Mouse (Mus musculus): ENCODE measurements at regions not wholly inside any gene's neighbourhood (a gene's known extent, or its start where the extent isn't known, plus 50 kb on each side); places are given as distances from the start of the nearest gene placed in this dataset.
A peak's percentile ranks its signal among the peaks of the same experiment; 100 is the strongest.

DNA sequence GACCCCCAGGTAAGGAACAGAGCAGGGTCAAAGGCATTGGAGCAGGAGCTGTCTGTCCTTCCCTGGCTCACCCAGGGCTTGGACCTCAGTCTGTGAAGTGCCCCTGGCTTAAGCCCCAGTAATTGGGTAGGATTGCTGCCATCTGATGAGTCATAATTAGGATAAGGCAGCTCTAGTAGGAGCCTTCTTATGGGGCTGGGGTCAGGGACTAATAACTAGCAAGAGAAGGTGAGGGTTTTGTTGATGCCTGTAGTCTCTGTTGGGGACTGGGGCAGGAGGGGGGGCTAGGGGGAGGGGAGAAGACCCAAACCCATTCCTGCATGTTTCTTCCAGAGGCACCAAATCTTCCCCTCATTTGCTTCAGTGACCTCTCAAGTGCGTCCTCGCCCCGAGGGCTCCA is 172.4 kb upstream of the Mki67 start:
- no peak for DNase-seq (ENCODE audit: low spot score)

DNA sequence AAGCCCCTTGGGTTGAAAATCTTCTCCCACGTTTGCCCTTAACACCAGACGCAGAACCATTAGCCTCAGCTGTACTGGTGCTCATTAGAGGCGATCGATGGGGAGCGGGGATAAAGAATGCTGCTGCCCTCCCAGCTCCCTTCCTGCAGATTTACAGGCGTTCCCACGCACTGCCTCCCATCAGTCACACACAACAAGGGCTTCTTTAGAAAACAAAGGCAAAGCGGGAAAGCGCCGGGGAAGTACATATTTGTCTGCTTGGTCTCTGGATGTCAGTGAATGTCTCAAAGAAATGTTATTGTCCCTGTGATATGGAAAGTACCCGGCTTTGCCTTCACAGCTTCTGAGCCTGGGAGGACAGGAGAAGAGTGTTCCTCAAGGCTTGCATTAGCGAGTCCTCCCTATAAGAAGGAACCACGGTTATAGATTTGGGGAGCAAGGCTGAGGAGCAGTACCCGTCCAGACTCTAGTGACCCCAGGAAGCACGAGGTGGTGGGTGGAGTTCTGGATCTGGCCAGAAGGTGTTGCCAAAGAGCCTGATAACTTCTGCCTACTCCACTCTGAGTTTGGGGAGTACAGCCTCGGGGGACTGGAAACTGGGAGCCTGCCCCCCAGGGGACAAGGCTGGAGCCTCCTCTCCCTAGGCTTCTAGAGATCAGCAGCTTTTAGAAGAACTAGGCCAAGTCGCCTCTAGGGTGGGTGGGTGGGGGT is 173.0 kb upstream of the Mki67 start:
- no peak for DNase-seq (ENCODE audit: low spot score)

- DNase-seq (ENCODE audit: low spot score): no peak
Measured at GRCm38 (mm10) chr7:135898876-135899275, 182.7 kb upstream of the Mki67 start.

- no peak for DNase-seq (ENCODE audit: low spot score)
Measured at GRCm38 (mm10) chr7:135899765-135900164, 183.6 kb upstream of the Mki67 start.

GRCm38 (mm10) chr7:135900861-135901321 is 184.7 kb upstream of the Mki67 start:
- peak; percentile 8 for DNase-seq (ENCODE audit: low spot score)

GRCm38 (mm10) chr7:135902106-135903055 is 186.2 kb upstream of the Mki67 start:
- DNase-seq (ENCODE audit: low spot score): no peak

DNA sequence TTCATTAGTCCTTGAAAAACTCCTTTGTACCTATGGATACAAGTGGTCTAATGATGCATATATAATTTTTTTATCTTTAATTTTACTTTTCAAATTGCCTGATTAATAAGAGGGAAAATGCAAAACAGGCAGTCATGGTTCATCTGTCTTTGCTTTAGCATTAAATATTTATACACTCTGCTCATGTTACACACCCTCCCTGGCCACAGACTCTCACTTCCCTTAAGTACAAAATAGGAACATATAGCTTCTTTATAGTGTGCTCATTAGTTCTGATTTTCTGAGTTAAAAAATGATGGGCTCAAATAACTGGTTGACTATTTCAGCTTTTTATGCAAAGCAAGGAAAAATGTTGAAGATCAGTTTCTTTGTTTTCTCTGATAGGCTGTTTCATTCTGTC is 195.2 kb upstream of the Mki67 start:
- no peak for DNase-seq (ENCODE audit: low spot score)

DNA sequence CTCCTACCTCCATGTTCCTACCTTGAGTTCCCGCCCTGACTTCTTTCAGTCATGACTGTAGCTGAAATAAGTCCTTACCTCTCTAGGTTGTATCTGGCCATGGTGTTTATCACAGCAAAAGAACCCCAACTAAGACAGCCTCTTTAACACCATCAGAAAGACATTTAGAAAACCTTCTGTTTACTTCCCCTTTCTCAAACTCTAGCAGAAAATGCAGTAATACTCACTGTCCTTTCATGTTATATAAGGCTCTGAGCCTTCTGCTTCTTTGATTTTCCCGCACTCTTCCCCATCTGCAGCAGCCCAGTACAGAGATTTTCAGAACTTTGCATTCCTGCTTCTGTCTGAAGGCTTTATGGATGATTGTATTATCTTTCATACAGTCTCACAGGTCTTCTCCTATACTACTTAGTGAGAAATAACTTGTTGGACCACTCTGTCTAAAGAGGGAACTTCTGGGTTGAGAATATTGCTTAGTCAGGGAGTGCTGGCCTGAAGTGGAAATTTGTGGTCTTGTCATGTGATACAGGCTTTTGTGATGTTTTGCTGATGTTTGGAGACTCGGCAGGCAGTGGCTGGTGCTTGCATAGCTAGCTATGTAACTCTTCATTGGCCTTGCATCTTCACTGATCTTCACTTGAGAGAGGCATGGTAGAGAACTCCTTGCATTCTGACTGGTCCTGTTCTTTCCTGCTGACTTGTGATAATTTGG is 197.9 kb upstream of the Mki67 start:
- DNase-seq (ENCODE audit: low spot score): no peak

- no peak for DNase-seq (ENCODE audit: low spot score)
Measured at GRCm38 (mm10) chr7:135923876-135924275, 207.7 kb upstream of the Mki67 start.

DNA sequence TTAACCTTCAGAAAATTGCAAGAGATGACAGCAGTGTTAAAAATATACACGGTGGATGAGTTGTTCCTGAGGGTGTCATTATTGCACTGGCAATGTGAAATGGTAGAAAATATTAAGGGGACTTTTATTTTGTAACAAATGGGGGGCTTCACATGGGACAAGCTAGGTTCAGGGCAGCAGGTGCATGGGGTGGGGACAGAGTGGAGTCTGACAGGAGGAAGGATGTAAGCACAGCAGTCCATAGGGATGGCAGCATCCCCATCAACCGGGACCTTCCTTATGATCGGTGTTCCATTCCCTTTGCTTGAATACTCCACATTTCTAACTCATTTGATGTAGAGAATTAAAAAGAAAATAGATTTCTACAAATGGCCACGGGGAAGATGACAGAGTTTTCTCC is 208.5 kb upstream of the Mki67 start:
- DNase-seq (ENCODE audit: low spot score): no peak

DNA sequence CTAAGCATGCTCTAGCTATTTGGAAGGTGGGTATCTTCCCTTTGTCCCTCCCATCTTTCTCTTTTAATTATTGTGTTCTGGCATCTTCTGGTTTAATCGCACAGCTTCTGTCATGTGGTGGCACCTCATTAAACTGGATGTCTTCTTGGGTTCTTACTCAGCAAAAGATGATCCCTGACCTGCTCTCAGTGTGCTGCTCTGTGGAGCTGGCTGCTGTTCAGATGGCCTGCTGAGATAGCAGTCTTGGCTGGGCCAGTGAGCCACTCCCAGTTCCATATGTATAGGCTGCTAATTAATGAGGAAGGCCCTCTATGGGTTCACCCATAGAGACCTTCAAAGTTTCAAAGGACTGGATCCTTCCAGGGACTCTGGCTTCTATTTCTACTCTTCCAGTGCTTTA is 213.9 kb upstream of the Mki67 start:
- DNase-seq (ENCODE audit: low spot score): no peak

DNA sequence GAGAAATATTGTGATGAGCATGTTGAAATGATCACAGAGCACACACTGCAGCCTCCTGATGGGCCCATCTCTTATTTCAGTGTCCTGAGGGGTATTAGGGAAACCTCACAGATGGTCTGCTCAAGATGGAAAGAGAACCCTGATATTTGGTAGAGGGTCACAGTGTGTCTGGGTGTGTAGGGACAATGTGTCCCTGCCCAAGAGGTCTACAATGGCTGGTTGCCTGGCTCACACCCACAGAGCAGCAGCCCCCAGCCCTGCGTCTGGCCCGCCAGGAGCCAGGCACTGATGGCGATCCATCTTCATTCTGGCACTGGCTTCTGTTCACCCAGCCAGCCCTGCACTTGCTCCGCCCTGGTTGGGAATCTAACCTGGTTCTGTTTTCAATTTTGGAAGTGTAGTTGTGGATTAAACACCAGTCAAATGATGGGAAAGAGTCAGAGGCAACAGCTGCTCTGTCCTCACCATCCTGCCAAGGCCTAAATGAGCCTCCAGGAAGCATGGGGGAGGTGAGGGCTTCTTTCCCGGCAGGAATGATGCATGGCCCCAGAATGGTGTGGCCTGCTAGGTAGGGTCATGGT is 216.5 kb upstream of the Mki67 start:
- no peak for DNase-seq (ENCODE audit: low spot score)

- DNase-seq (ENCODE audit: low spot score): no peak
Measured at GRCm38 (mm10) chr7:135935180-135935579, 219.0 kb upstream of the Mki67 start.

GRCm38 (mm10) chr7:135937465-135937864 is 221.3 kb upstream of the Mki67 start:
- DNase-seq (ENCODE audit: low spot score): no peak

- no peak for DNase-seq (ENCODE audit: low spot score)
Measured at GRCm38 (mm10) chr7:135939341-135939740, 223.2 kb upstream of the Mki67 start.

GRCm38 (mm10) chr7:135942826-135943225 is 226.7 kb upstream of the Mki67 start:
- DNase-seq (ENCODE audit: low spot score): no peak

DNA sequence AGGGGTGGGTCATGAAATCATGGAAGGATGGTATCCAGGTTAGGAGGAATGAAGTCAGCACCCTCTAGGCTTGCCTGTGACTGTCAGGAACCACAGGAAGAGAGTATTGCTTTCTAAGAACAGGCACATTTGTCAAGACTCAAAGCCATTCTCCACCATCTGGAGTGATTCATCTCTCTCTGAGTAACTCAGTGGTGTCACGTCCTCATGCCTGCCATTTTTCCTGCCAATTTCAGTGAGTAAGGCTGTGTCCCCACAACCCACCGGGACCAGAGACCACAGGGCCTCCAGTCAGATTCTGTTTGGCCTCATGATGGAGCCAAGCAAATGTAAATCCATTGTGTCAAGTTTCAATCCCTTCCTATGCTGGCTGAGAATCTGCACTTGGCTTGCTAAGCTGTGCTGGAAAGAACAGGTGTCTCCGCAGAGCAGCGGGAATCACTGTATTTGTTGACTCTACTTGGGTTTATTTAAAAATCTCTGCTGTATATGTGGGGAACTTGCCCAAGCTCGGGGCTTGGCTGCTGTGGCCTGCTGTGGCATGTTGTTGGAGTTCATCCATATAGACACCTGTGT is 230.0 kb upstream of the Mki67 start:
- DNase-seq (ENCODE audit: low spot score): no peak

- DNase-seq (ENCODE audit: low spot score): no peak
Measured at GRCm38 (mm10) chr7:135961026-135961425, 244.9 kb upstream of the Mki67 start.

DNA sequence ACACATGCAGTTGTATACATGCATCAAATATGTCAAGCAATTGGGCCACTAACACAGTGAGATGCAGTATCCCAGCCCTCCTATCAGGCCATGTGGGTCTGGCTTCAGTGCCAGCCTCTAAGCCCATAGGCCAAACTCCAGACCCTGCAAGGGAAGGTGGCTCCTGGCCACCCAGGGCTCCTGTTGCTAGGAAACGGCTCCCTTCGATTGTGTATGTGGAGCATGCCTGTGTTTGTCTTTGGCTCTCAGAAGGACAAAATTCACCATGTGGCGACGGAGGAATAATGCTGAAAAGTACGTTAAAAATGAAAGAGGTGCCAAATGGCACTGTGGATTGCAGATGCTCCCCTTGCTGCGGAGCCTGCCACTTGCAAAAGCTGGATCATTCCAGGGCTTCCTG is 249.4 kb upstream of the Mki67 start:
- no peak for DNase-seq (ENCODE audit: low spot score)

DNA sequence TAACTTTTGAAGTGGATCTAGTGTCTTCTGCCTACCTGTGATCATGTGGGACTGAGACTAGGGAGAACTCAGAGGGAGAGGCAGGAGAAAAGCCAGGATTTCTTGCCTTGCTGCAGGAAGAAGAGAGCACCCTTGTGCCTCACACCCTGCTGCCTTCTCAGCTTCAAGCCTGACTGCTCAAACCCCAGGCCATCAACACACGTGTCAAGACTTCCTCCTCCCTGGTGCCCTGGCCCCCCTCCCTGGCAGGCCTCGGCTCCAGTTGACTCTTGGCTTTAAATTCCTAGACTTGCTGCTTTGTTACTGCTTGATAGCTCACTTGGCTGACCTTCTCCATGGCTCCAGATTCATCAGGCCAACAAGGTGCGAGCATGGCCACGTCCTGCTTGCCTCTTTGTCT is 250.1 kb upstream of the Mki67 start:
- DNase-seq (ENCODE audit: low spot score): no peak

GRCm38 (mm10) chr7:135968638-135969037 is 252.5 kb upstream of the Mki67 start:
- no peak for DNase-seq (ENCODE audit: low spot score)

- no peak for DNase-seq (ENCODE audit: low spot score)
Measured at GRCm38 (mm10) chr7:135986021-135986420, 269.9 kb upstream of the Mki67 start.

All from yolk sac, embryonic 10.5 days (tissue).